Mouse (Mus musculus): ENCODE results near the gene Sp3. TPM values are rescaled to one million over a fixed set of nuclear protein-coding genes. Genes with fewer than 3 reads are reported as not detected.
"Not testable (repeated sequence)": the region's sequence is repeated elsewhere in the genome, so short reads cannot be mapped to it uniquely, and the experiment has no call there.

The Sp3 gene
- polyA plus RNA-seq, 1 experiment from 2014 or later: 67.3 TPM

DNA sequence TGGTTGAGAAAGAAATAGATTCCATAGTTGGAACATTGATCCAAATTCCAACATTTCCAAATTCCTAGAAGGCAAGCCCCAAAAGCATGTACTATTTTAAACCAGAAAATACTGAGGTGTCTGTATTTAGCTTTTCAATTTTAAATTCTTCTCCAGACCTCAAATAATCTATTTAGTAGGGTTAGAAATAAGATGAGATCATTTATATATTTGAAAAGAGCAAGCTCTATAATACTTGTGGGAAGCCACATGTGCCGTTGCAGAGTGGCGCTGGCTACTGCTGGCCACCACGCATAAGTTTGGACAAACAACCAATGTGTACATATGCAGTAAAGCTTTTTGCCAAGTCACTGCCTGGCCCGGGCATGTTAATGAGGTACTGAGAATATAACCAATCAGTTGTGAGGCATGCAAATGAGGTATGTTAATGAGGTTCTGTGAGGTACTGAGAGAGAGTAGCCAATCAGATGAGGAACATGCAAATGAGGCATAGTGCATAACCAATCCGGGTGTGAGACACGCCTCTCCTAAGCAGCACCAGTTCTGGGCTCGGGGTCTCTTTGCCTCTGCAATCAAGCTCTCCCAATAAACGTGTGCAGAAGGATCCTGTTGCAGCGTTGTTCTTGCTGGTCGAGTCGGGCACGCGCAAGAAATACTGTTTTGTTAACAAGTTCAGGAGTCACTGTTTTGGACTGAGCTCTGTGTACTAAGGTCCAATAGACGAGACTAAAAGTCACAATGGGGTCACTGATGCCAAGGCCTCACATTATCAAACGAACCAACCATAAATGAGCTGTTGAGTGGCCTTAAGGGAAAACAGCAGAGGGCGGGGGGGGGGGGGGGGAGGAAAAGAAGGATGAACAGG, 77.2 kb downstream of the Sp3 start:
- H3K4me3 ChIP-seq (ENCODE audit: low read depth, low read length); H3K4me2 ChIP-seq (ENCODE audit: low read depth); H3K4me1 ChIP-seq (ENCODE audit: control insufficient read depth, insufficient read depth, low read length); H3K9ac ChIP-seq (ENCODE audit: low read length); ATAC-seq (ENCODE audit: insufficient read depth, low FRiP score, low TSS enrichment); H3K36me3 ChIP-seq (ENCODE audit: control insufficient read depth, insufficient read depth, low read length); H3K27ac ChIP-seq (ENCODE audit: low read depth, low read length); H3K9me3 ChIP-seq (ENCODE audit: control insufficient read depth, low read length); H3K27me3 ChIP-seq (ENCODE audit: control insufficient read depth, insufficient read depth, low read length); DNase-seq (ENCODE audit: low spot score): not testable (repeated sequence)
- 92% methylated on average over 15 of the region's 16 CpGs for WGBS

DNA sequence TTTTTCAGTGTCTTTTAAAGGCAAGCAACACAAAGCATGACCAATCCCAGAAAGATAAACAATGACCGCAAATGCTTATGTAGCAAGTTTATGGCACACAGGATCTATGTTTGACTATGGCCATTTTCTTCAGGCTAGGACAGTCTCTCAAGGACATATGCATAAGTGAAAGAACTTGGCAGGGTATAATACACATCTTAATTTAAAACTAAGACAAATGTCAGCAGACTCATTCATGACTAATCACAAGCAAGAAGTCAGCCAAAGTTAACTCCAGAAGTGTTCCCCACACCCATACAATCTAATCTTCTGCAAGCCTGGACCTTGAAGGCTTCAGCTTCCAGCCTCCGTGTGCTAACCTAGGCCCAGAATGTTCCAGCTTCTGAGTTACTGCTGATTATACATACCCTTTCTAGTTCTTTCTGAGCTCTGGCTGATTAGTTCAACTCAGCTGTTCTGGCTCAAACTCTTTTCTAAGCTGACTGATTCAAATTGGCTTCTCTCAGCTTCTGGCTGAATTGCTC, 81.4 kb downstream of the Sp3 start:
- Histone ChIP-seq H3K4me2 (ENCODE audit: low read depth) (no peak overlapping the region), H3K9ac (ENCODE audit: low read length) (no peak overlapping the region), H3K36me3 (ENCODE audit: control insufficient read depth, insufficient read depth, low read length) (no peaks in the 10 kb centered on the region), H3K9me3 (ENCODE audit: control insufficient read depth, low read length) (no peaks in the 10 kb centered on the region), H3K27me3 (ENCODE audit: control insufficient read depth, insufficient read depth, low read length) (no peaks in the 10 kb centered on the region), H3K4me1 (ENCODE audit: control insufficient read depth, insufficient read depth, low read length) (no peaks in the 10 kb centered on the region), H3K4me3 (ENCODE audit: low read depth, low read length) (no peak overlapping the region), H3K27ac (ENCODE audit: low read depth, low read length) (no peak overlapping the region)
- 95% methylated on average over 2 of the region's 2 CpGs for WGBS
- DNase-seq (ENCODE audit: low spot score): no peak
- ATAC-seq (ENCODE audit: insufficient read depth, low FRiP score, low TSS enrichment): no peak

DNA sequence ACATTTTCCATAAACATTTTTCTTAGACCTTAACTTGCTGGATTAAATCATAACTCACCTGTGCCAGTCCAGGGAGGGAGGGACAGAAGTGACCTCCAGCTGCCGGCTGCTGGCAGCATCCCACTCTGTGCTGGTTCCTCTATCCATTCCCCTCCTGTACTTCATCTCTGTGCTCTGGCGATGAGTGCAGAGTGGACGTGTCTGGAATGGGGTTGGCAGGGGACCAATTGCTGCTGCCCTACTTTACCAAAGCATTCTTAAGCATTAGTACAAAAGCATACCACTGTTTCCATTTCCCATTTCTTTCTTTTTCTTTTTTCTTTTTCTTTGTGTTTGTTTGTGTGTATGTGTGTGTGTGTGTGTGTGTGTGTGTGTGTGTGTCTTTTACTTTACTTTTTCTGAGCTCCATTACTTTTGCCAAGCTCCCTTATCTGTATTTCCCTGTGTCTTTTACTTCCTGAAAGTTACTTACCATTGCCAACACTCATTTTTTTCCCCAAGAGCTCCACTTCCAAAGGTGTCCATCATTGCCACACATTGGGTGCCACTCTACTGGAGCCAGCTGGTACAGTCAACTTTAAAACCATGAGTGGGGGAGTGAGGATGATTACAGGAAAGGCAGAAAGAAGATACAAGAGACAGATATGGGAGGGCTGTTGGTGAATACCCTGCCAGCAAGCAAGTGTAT, 82.0 kb downstream of the Sp3 start:
- Histone ChIP-seq H3K4me3 (ENCODE audit: low read depth, low read length) (no peak overlapping the region), H3K4me1 (ENCODE audit: control insufficient read depth, insufficient read depth, low read length) (no peaks in the 10 kb centered on the region), H3K27me3 (ENCODE audit: control insufficient read depth, insufficient read depth, low read length) (no peaks in the 10 kb centered on the region), H3K27ac (ENCODE audit: low read depth, low read length) (no peak overlapping the region), H3K36me3 (ENCODE audit: control insufficient read depth, insufficient read depth, low read length) (no peaks in the 10 kb centered on the region), H3K4me2 (ENCODE audit: low read depth) (no peak overlapping the region), H3K9me3 (ENCODE audit: control insufficient read depth, low read length) (no peaks in the 10 kb centered on the region), H3K9ac (ENCODE audit: low read length) (no peak overlapping the region)
- WGBS: 93% methylated on average over 3 of the region's 3 CpGs
- ATAC-seq (ENCODE audit: insufficient read depth, low FRiP score, low TSS enrichment) (no peak), DNase-seq (ENCODE audit: low spot score) (no peak)

DNA sequence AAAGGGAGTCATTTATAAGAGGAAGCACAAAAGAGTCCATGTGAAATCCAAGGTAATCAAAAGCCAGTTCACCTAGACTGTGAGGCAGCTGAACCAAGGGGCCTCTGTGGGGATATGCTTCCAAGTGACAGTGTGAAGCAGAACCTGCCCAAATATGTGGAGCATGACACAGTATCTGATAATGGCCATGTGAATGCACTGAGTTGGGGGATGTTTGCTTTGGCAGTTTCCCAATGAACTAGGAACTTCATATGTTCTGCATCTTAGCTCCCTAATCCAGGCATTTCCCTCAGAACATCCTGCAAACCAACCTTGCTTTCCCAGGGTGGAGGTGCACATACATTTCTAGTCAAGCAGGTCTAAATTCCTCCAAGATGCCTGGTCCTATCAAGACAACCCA, 90.4 kb downstream of the Sp3 start:
- Histone ChIP-seq H3K27me3 (ENCODE audit: control insufficient read depth, insufficient read depth, low read length) (no peaks in the 10 kb centered on the region), H3K27ac (ENCODE audit: low read depth, low read length) (no peak overlapping the region), H3K9ac (ENCODE audit: low read length) (no peak overlapping the region), H3K36me3 (ENCODE audit: control insufficient read depth, insufficient read depth, low read length) (no peaks in the 10 kb centered on the region), H3K9me3 (ENCODE audit: control insufficient read depth, low read length) (no peaks in the 10 kb centered on the region), H3K4me2 (ENCODE audit: low read depth) (no peak overlapping the region), H3K4me3 (ENCODE audit: low read depth, low read length) (no peak overlapping the region), H3K4me1 (ENCODE audit: control insufficient read depth, insufficient read depth, low read length) (no peaks in the 10 kb centered on the region)
- no peak for DNase-seq (ENCODE audit: low spot score)
- ATAC-seq (ENCODE audit: insufficient read depth, low FRiP score, low TSS enrichment): no peak

Small RNA genes within 50 kb of the gene (microRNA-seq; reads per million reads assigned to microRNA genes)
- not detected for gene Gm25960

Other genes starting within 250 kb of the Sp3 start
- not detected in 2 replicates for gene Gm11084, start 6.3 kb upstream of the Sp3 start, polyA plus RNA-seq (2014; fragmentation: Nextera tagmentation; extraction: Ambion mirVana)
- 93.3 and 98.5 TPM in 2 replicates for gene Ola1, start 238.5 kb upstream of the Sp3 start, polyA plus RNA-seq (2014; fragmentation: Nextera tagmentation; extraction: Ambion mirVana)